Mouse (Mus musculus) testis, adult 2 months (tissue): ENCODE measurements around the gene Fbxo41. TPM values are rescaled to one million over a fixed set of nuclear protein-coding genes. Genes with fewer than 3 reads are reported as not detected.
A peak's percentile ranks its signal among the peaks of the same experiment; 100 is the strongest.

Experiments
- H3K27ac ChIP-seq: fragments of 200-500 bp; 2 replicates; pipeline ENCODE4 v1.5.1; 2012; ENCODE audit warnings: low read depth, low read length; ENCODE audit not compliant: control insufficient read depth, insufficient read depth
- H3K27me3 ChIP-seq: fragments of 200-500 bp; 2 replicates; pipeline ENCODE4 v1.6.1; 2012; ENCODE audit warnings: mild to moderate bottlenecking, low read length, moderate library complexity; ENCODE audit not compliant: control insufficient read depth, insufficient read depth
- H3K36me3 ChIP-seq: fragments of 200-500 bp; 2 replicates; pipeline ENCODE4 v1.6.1; 2012; ENCODE audit warnings: mild to moderate bottlenecking, low read length; ENCODE audit not compliant: control insufficient read depth, insufficient read depth
- H3K4me1 ChIP-seq: fragments of 200-500 bp; 2 replicates; pipeline ENCODE4 v1.6.1; 2012; ENCODE audit warnings: low read length; ENCODE audit not compliant: control insufficient read depth, insufficient read depth
- H3K4me3 ChIP-seq: fragments of 200-500 bp; 2 replicates; pipeline ENCODE4 v1.5.1; 2012; ENCODE audit warnings: low read depth, mild to moderate bottlenecking, low read length, moderate library complexity, mixed read lengths; ENCODE audit not compliant: control insufficient read depth
- CTCF ChIP-seq: fragments of 200-500 bp; IDR thresholded peaks from 2 replicates; pipeline ENCODE4 v1.5.1; 2012; ENCODE audit warnings: low read depth, mild to moderate bottlenecking, inconsistent platforms, low read length, moderate library complexity; ENCODE audit not compliant: control insufficient read depth, insufficient read depth, insufficient replicate concordance
- POLR2A ChIP-seq: fragments of 200-500 bp; IDR thresholded peaks from 2 replicates; pipeline ENCODE4 v1.6.1; 2012; ENCODE audit warnings: low read depth, mild to moderate bottlenecking, inconsistent platforms, low read length, moderate library complexity; ENCODE audit not compliant: control insufficient read depth
- polyA plus RNA-seq: library from polyadenylated mRNA; depleted of rRNA; stranded (reverse); fragments of >200 nt; gene quantifications from 2 replicates; pipeline ENCODE4 v1.2.3, GENCODE M21; 2012

The Fbxo41 gene
- polyA plus RNA-seq, 1 experiment: 0.52 TPM

DNA sequence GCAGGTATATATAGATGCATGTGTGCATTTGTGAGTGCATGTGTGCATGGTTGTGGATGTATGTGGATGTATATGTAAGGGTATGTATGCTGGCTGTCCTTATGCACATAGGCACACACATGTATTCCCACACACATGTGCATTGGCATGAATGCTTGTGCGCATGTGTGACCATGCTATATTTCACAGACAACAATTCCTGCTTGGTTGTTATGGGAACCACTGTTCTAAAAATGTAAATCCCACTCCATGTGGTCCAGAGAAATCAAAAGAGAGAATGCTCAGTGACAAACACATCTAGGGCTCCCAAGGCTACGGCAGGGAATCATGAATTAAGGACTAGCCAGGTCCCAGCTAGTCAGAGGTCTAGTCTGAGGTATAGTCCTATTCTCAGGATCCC, 2.1 kb upstream of the Fbxo41 start:
- peaks cover 3% of the 10 kb centered on the region for H3K27me3 ChIP-seq

DNA sequence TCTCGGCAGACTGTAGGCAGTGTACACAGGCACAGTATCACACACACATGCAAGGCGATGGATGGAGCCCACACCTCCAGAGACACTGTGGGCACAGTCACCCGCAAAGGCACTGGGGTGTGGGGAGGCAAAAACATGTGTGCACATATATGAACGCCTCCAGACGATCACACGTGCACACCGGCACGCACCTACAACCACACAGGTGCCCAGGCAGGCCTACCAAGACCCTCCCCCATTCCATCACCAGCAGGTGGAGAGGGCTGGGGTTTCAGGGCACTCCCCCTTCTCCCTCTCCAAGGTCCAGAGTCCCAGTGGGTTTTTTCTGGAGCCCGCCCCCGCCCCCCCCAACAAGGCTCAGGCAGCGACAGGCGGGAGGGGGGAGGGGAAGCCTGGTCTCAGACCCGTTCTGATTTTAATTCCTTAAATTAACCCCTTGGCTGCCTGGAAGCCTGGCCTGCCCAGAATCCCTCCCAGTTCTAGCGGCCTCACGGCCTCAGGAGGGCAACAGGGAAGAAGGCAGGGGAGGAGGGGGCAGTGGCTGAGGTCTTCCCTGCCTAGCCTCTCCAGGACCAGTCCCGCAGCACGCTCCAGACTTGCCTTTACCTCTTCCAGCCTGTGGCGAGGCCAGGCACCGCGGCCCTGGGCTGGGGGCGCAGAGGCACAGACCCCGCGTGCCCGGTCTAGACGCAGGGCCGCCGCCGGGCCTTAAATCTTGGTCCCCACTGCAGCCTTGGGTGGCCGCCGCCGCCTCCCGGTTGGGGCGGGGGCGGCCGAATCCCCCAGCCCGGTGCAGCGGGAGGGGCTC, 487 bp downstream of the Fbxo41 start:
- no peak overlapping the region for H3K27ac ChIP-seq
- peak overlapping the region; percentile 52 for H3K4me3 ChIP-seq
- H3K4me1 ChIP-seq: peaks cover 14% of the 10 kb centered on the region
- TF ChIP-seq POLR2A (no peak), CTCF (no peak)
- H3K36me3 ChIP-seq: no peaks in the 10 kb centered on the region
- H3K27me3 ChIP-seq: peaks cover 3% of the 10 kb centered on the region

More for the DNA sequence above, 2.1 kb upstream of the Fbxo41 start:
- TF ChIP-seq CTCF (no peak), POLR2A (no peak)
- Histone ChIP-seq H3K27ac (no peak overlapping the region), H3K4me1 (peaks cover 14% of the 10 kb centered on the region), H3K36me3 (no peaks in the 10 kb centered on the region), H3K4me3 (no peak overlapping the region)

- TF ChIP-seq CTCF: no peak
- no peak for TF ChIP-seq POLR2A
- H3K4me1 ChIP-seq: peaks cover 14% of the 10 kb centered on the region
- no peaks in the 10 kb centered on the region for H3K36me3 ChIP-seq
- H3K4me3 ChIP-seq: no peak overlapping the region
- peaks cover 3% of the 10 kb centered on the region for H3K27me3 ChIP-seq
- no peak overlapping the region for H3K27ac ChIP-seq
Measured at GRCm38 (mm10) chr6:85501571-85502102, 1.2 kb downstream of the Fbxo41 start.

- Histone ChIP-seq H3K27ac (no peak overlapping the region), H3K4me1 (peaks cover 14% of the 10 kb centered on the region), H3K27me3 (peaks cover 3% of the 10 kb centered on the region), H3K4me3 (no peak overlapping the region), H3K36me3 (no peaks in the 10 kb centered on the region)
- no peak for TF ChIP-seq CTCF
- no peak for TF ChIP-seq POLR2A
Measured at GRCm38 (mm10) chr6:85500416-85500815, 2.4 kb downstream of the Fbxo41 start.

DNA sequence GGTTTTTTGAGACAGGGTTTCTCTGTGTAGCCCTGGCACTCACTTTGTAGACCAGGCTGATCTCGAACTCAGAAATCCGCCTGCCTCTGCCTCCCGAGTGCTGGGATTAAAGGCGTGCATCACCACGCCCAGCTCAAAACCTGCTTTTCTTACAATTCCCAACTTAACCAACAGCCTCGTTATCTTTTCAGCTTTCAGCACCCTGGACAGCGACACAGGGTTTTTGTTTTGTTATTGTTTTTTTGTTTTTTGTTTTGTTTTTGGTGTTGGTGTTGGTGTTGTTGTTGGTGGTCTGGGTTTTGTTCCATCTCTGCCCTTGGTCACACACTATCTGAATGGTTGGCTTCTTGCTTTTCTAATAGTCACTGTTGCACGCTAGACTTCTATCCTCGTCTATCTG, 4.6 kb downstream of the Fbxo41 start:
- no peak for TF ChIP-seq CTCF
- no peak for TF ChIP-seq POLR2A
- H3K4me3 ChIP-seq: no peak overlapping the region
- no peak overlapping the region for H3K27ac ChIP-seq
- peaks cover 3% of the 10 kb centered on the region for H3K27me3 ChIP-seq
- H3K4me1 ChIP-seq: peaks cover 14% of the 10 kb centered on the region
- H3K36me3 ChIP-seq: no peaks in the 10 kb centered on the region

DNA sequence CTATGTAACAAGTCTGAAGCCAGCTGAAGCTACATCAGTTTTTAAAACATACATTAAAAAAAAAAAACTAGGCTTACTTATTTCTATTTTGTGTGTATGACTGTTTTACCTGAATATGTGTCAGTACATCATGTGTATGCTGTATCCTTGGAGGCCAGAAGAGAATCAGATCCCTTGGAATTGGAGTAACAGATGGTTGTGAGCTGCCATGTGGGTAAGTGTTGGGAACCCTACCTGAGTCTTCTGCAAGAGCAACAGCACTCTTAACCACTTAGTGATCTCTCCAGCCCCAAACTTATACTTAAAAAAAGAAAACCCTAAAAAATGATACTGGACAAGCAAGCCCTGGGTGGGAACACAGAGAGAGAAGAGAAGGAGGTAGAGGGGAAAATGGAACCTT, 5.8 kb downstream of the Fbxo41 start:
- peaks cover 2% of the 10 kb centered on the region for H3K4me1 ChIP-seq
- H3K27me3 ChIP-seq: peaks cover under 1% of the 10 kb centered on the region; the same call in 1 of the 2 replicates
- TF ChIP-seq CTCF (no peak), POLR2A (no peak)
- no peak overlapping the region for H3K27ac ChIP-seq
- no peaks in the 10 kb centered on the region for H3K36me3 ChIP-seq
- H3K4me3 ChIP-seq: no peak overlapping the region

GRCm38 (mm10) chr6:85491606-85492005, 11.2 kb downstream of the Fbxo41 start:
- TF ChIP-seq POLR2A: no peak
- TF ChIP-seq CTCF: no peak
- Histone ChIP-seq H3K4me1 (no peaks in the 10 kb centered on the region), H3K4me3 (no peak overlapping the region), H3K27me3 (no peaks in the 10 kb centered on the region), H3K36me3 (no peaks in the 10 kb centered on the region), H3K27ac (no peak overlapping the region)
